Mouse (Mus musculus): ENCODE measurements around the gene Cyth1. TPM values are rescaled to one million over a fixed set of nuclear protein-coding genes. Genes with fewer than 3 reads are reported as not detected.
A peak's percentile ranks its signal among the peaks of the same experiment; 100 is the strongest.

The Cyth1 gene
- polyA plus RNA-seq, 1 experiment, result not detected

- H3K27ac ChIP-seq (ENCODE audit: insufficient read depth, low read depth, low read length), result peak overlapping the region; percentile 78
- peak overlapping the region; percentile 9 for H3K4me3 ChIP-seq (ENCODE audit: insufficient read depth, low read depth, low read length)
- WGBS, result 53% methylated on average over 16 of the region's 16 CpGs
- no peak for TF ChIP-seq POLR2A (IDR thresholded peaks at IDR 0.05; ENCODE audit: insufficient read depth, low read depth, low read length)
- no peak for TF ChIP-seq CTCF (IDR thresholded peaks at IDR 0.05; ENCODE audit: insufficient read depth, low read depth, low read length)
- peaks cover 26% of the 10 kb centered on the region for H3K4me1 ChIP-seq (ENCODE audit: control insufficient read depth, insufficient read depth, low read length)
Measured at GRCm38 (mm10) chr11:118145771-118146351, 102.5 kb downstream of the Cyth1 start.

GRCm38 (mm10) chr11:118145092-118145491, 103.3 kb downstream of the Cyth1 start:
- H3K4me3 ChIP-seq (ENCODE audit: insufficient read depth, low read depth, low read length), result no peak overlapping the region
- TF ChIP-seq CTCF (IDR thresholded peaks at IDR 0.05; ENCODE audit: insufficient read depth, low read depth, low read length) (no peak), POLR2A (IDR thresholded peaks at IDR 0.05; ENCODE audit: insufficient read depth, low read depth, low read length) (no peak)
- 93% methylated on average over 4 of the region's 4 CpGs for WGBS
- no peak overlapping the region for H3K27ac ChIP-seq (ENCODE audit: insufficient read depth, low read depth, low read length)
- peaks cover 23% of the 10 kb centered on the region for H3K4me1 ChIP-seq (ENCODE audit: control insufficient read depth, insufficient read depth, low read length)

GRCm38 (mm10) chr11:118143731-118144130, 104.7 kb downstream of the Cyth1 start:
- no peak for TF ChIP-seq CTCF (IDR thresholded peaks at IDR 0.05; ENCODE audit: insufficient read depth, low read depth, low read length)
- no peak for TF ChIP-seq POLR2A (IDR thresholded peaks at IDR 0.05; ENCODE audit: insufficient read depth, low read depth, low read length)
- no peak overlapping the region for H3K4me3 ChIP-seq (ENCODE audit: insufficient read depth, low read depth, low read length)
- peaks cover 19% of the 10 kb centered on the region for H3K4me1 ChIP-seq (ENCODE audit: control insufficient read depth, insufficient read depth, low read length)
- H3K27ac ChIP-seq (ENCODE audit: insufficient read depth, low read depth, low read length), result no peak overlapping the region
- whole genome bisulfite sequencing, result 97% methylated on average over 4 of the region's 4 CpGs

- WGBS, result 17% methylated on average over 7 of the region's 7 CpGs
- Histone ChIP-seq H3K4me1 (ENCODE audit: control insufficient read depth, insufficient read depth, low read length) (peaks cover 19% of the 10 kb centered on the region), H3K4me3 (ENCODE audit: insufficient read depth, low read depth, low read length) (no peak overlapping the region), H3K27ac (ENCODE audit: insufficient read depth, low read depth, low read length) (peak overlapping the region; percentile 83)
- TF ChIP-seq POLR2A (IDR thresholded peaks at IDR 0.05; ENCODE audit: insufficient read depth, low read depth, low read length) (no peak), CTCF (IDR thresholded peaks at IDR 0.05; ENCODE audit: insufficient read depth, low read depth, low read length) (no peak)
Measured at GRCm38 (mm10) chr11:118142547-118143165, 105.7 kb downstream of the Cyth1 start.

- TF ChIP-seq CTCF (IDR thresholded peaks at IDR 0.05; ENCODE audit: insufficient read depth, low read depth, low read length), result no peak
- no peak for TF ChIP-seq POLR2A (IDR thresholded peaks at IDR 0.05; ENCODE audit: insufficient read depth, low read depth, low read length)
- Histone ChIP-seq H3K4me1 (ENCODE audit: control insufficient read depth, insufficient read depth, low read length) (peaks cover 22% of the 10 kb centered on the region), H3K4me3 (ENCODE audit: insufficient read depth, low read depth, low read length) (no peak overlapping the region), H3K27ac (ENCODE audit: insufficient read depth, low read depth, low read length) (no peak overlapping the region)
- WGBS, result 87% methylated on average over 10 of the region's 10 CpGs
Measured at GRCm38 (mm10) chr11:118140771-118141565, 107.4 kb downstream of the Cyth1 start.

GRCm38 (mm10) chr11:118138347-118138746, 110.0 kb downstream of the Cyth1 start:
- Histone ChIP-seq H3K4me3 (ENCODE audit: insufficient read depth, low read depth, low read length) (no peak overlapping the region), H3K27ac (ENCODE audit: insufficient read depth, low read depth, low read length) (no peak overlapping the region), H3K4me1 (ENCODE audit: control insufficient read depth, insufficient read depth, low read length) (peaks cover 36% of the 10 kb centered on the region)
- 96% methylated on average over 6 of the region's 6 CpGs for WGBS
- TF ChIP-seq CTCF (IDR thresholded peaks at IDR 0.05; ENCODE audit: insufficient read depth, low read depth, low read length), result no peak
- no peak for TF ChIP-seq POLR2A (IDR thresholded peaks at IDR 0.05; ENCODE audit: insufficient read depth, low read depth, low read length)

GRCm38 (mm10) chr11:118136172-118136632, 112.2 kb downstream of the Cyth1 start:
- Histone ChIP-seq H3K4me3 (ENCODE audit: insufficient read depth, low read depth, low read length) (no peak overlapping the region), H3K4me1 (ENCODE audit: control insufficient read depth, insufficient read depth, low read length) (peaks cover 39% of the 10 kb centered on the region), H3K27ac (ENCODE audit: insufficient read depth, low read depth, low read length) (peak overlapping the region; percentile 9; the same call in 1 of the 2 replicates)
- no peak for TF ChIP-seq CTCF (IDR thresholded peaks at IDR 0.05; ENCODE audit: insufficient read depth, low read depth, low read length)
- WGBS, result 23% methylated on average over 5 of the region's 5 CpGs

GRCm38 (mm10) chr11:118135271-118135670, 113.1 kb downstream of the Cyth1 start:
- H3K27ac ChIP-seq (ENCODE audit: insufficient read depth, low read depth, low read length), result peak overlapping the region; percentile 27; the same call in 1 of the 2 replicates
- peaks cover 42% of the 10 kb centered on the region for H3K4me1 ChIP-seq (ENCODE audit: control insufficient read depth, insufficient read depth, low read length)
- WGBS, result 61% methylated on average over 6 of the region's 6 CpGs
- no peak overlapping the region for H3K4me3 ChIP-seq (ENCODE audit: insufficient read depth, low read depth, low read length)
- TF ChIP-seq CTCF (IDR thresholded peaks at IDR 0.05; ENCODE audit: insufficient read depth, low read depth, low read length) (no peak), POLR2A (IDR thresholded peaks at IDR 0.05; ENCODE audit: insufficient read depth, low read depth, low read length) (no peak)

GRCm38 (mm10) chr11:118133752-118134169, 114.6 kb downstream of the Cyth1 start:
- TF ChIP-seq CTCF (IDR thresholded peaks at IDR 0.05; ENCODE audit: insufficient read depth, low read depth, low read length) (no peak), POLR2A (IDR thresholded peaks at IDR 0.05; ENCODE audit: insufficient read depth, low read depth, low read length) (no peak)
- WGBS, result 29% methylated on average over 4 of the region's 4 CpGs
- Histone ChIP-seq H3K27ac (ENCODE audit: insufficient read depth, low read depth, low read length) (peak overlapping the region; percentile 84), H3K4me3 (ENCODE audit: insufficient read depth, low read depth, low read length) (no peak overlapping the region), H3K4me1 (ENCODE audit: control insufficient read depth, insufficient read depth, low read length) (peaks cover 44% of the 10 kb centered on the region)

All from olfactory bulb, adult 2 months (tissue).